Mouse (Mus musculus): ENCODE data around the gene Olfr1311. TPM values are rescaled to one million over a fixed set of nuclear protein-coding genes. Genes with fewer than 3 reads are reported as not detected.

Olfr1311 gene
- under 1 TPM in 1 of 2 experiments, not detected in 1; 0.09 TPM for polyA plus RNA-seq (2017; shearing (Covaris generic))

GRCm38 (mm10) chr2:112024312-112024711 is at the start of gene Olfr1311:
Olfr1311 (minus strand) TSS chr2:112024412.

GRCm38 (mm10) chr2:112050138-112050537 is 25.9 kb upstream of the Olfr1311 start, which contains the start of gene Olfr1312:
Olfr1312 (minus strand) TSS chr2:112050238.

GRCm38 (mm10) chr2:112012608-112013007 is 11.6 kb downstream of the Olfr1311 start, which contains the start of gene Olfr1310:
Olfr1310 (minus strand) TSS chr2:112012708.

DNA sequence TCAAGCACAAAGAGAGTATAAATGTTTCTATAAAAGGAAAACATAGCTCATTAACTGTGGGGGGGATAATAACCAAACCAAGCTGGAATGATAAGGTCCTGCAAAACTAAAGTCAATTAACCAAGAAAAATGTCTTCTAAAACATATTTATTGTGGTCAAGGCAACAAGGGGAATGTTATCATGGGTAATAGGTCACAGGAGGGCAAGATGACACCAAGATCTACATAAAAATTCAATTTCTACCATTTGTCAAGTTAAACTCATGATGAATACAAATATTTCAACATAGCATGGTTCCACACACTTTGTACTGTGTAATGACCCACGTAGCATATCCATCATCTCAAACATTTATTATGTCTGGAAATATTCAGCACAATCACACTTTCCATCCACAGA is 34.0 kb downstream of the Olfr1311 start, which contains the start of gene Olfr1309:
Gene Olfr1309 (minus strand): TSS at position 101 of the 400 bp plus-strand sequence.

Other genes with a start within 250 kb of the Olfr1311 start
- under 1 TPM in 1 of 2 experiments, not detected in 1; 0.34 TPM for gene Olfr1302, start 247.0 kb downstream of the Olfr1311 start, polyA plus RNA-seq (2017; shearing (Covaris generic))
- gene Olfr1303, start 204.1 kb downstream of the Olfr1311 start, polyA plus RNA-seq (2017; shearing (Covaris generic)) = not detected
- gene Olfr1305, start 147.3 kb downstream of the Olfr1311 start, polyA plus RNA-seq (2017; shearing (Covaris generic)) = not detected
- gene Olfr1306, start 108.1 kb downstream of the Olfr1311 start, polyA plus RNA-seq (2017; shearing (Covaris generic)) = not detected
- gene Olfr1307, start 75.0 kb downstream of the Olfr1311 start, polyA plus RNA-seq (2017; shearing (Covaris generic)) = under 1 TPM; 0.05 to 0.11 TPM
- gene Olfr1308, start 59.5 kb downstream of the Olfr1311 start, polyA plus RNA-seq (2017; shearing (Covaris generic)) = under 1 TPM in 1 of 2 experiments, not detected in 1; 0.11 TPM
- not detected for gene Olfr1309, start 34.1 kb downstream of the Olfr1311 start, polyA plus RNA-seq (2017; shearing (Covaris generic))
- gene Olfr1310, start 11.7 kb downstream of the Olfr1311 start, polyA plus RNA-seq (2017; shearing (Covaris generic)) = under 1 TPM; 0.04 to 0.05 TPM
- gene Olfr1312, start 25.8 kb upstream of the Olfr1311 start, polyA plus RNA-seq (2017; shearing (Covaris generic)) = under 1 TPM in 1 of 2 experiments, not detected in 1; 0.10 TPM
- gene Olfr1313, start 53.4 kb upstream of the Olfr1311 start, polyA plus RNA-seq (2017; shearing (Covaris generic)) = not detected
- not detected for gene Olfr1314, start 72.4 kb upstream of the Olfr1311 start, polyA plus RNA-seq (2017; shearing (Covaris generic))
- gene Olfr1315-ps1, start 91.0 kb upstream of the Olfr1311 start, polyA plus RNA-seq (2017; shearing (Covaris generic)) = not detected
- not detected for gene Olfr1316, start 110.6 kb upstream of the Olfr1311 start, polyA plus RNA-seq (2017; shearing (Covaris generic))
- gene Olfr1317, start 115.9 kb upstream of the Olfr1311 start, polyA plus RNA-seq (2017; shearing (Covaris generic)) = under 1 TPM in 1 of 2 experiments, not detected in 1; 0.07 TPM
- under 1 TPM in 1 of 2 experiments, not detected in 1; 0.05 TPM for gene Olfr1318, start 129.8 kb upstream of the Olfr1311 start, polyA plus RNA-seq (2017; shearing (Covaris generic))
- gene Lpcat4, start 215.1 kb upstream of the Olfr1311 start, polyA plus RNA-seq (2017; shearing (Covaris generic)) = 100 to 1,000 TPM in 1 of 2 experiments, 10 to 100 TPM in 1; 46.0 to 104 TPM
- gene Nutm1, start 234.9 kb upstream of the Olfr1311 start, polyA plus RNA-seq (2017; shearing (Covaris generic)) = under 1 TPM; 0.04 to 0.22 TPM
- 100 to 1,000 TPM; 111 to 182 TPM for gene Nop10, start 237.5 kb upstream of the Olfr1311 start, polyA plus RNA-seq (2017; shearing (Covaris generic))
- gene Slc12a6, start 241.4 kb upstream of the Olfr1311 start, polyA plus RNA-seq (2017; shearing (Covaris generic)) = 10 to 100 TPM; 45.4 to 84.5 TPM
- gene Gm21985, start 241.9 kb upstream of the Olfr1311 start, polyA plus RNA-seq (2017; shearing (Covaris generic)) = not detected